Mouse (Mus musculus): Measurements from ENCODE around the gene Gm438.
"Not testable (repeated sequence)": the region's sequence is repeated elsewhere in the genome, so short reads cannot be mapped to it uniquely, and the experiment has no call there.

Gm438 gene

DNA sequence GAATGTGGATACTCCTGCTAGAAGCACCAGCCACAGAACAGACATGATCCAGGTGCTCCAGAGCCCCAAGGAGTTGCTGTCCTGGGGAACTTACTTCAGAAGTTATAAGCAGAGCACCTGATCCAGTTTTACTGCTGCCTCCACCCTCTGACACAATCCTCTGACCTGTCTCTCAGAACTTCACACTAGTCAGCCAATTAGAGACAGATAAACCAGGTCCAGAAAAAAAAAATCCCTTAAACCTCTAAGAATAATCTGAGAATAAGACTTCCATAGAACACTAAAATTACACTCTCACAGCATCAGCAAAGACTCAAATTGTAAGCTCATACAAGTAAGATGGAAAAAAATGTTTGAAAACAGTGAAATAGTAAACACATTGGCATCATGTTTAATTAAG is at the start of gene Gm438:
TSS of gene Gm438 (minus strand) at position 101 of the 400 bp plus-strand sequence.
- DNase-seq (ENCODE audit: low read depth, low spot score) = no peak

- DNase-seq (ENCODE audit: low read depth, low spot score) = no peak
Observed at GRCm38 (mm10) chr4:144824706-144825105, 38.3 kb upstream of the Gm438 start.

DNA sequence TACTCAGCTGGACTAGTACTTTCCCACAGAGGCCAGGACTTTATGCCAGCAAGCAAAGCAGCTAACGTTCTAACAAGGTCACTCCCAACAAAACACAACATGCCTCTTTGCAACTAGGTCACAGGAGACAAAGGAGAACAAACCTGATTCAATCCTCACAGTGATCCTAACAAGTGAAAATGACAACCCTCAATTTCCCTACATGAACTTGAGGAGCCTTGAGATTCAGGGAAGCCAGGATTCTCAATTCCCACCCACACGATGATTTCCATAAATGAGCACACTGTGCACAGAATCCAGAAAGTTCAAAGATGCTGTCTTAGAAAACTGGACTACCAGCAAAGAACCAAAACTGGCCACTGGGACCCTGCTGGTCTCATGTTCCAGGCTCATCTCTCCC is 37.6 kb upstream of the Gm438 start:
- no peak for DNase-seq (ENCODE audit: low read depth, low spot score)

GRCm38 (mm10) chr4:144807135-144807534 is 20.8 kb upstream of the Gm438 start:
- DNase-seq (ENCODE audit: low read depth, low spot score) = not testable (repeated sequence)

GRCm38 (mm10) chr4:144803633-144804032 is 17.2 kb upstream of the Gm438 start:
- DNase-seq (ENCODE audit: low read depth, low spot score) = no peak

DNA sequence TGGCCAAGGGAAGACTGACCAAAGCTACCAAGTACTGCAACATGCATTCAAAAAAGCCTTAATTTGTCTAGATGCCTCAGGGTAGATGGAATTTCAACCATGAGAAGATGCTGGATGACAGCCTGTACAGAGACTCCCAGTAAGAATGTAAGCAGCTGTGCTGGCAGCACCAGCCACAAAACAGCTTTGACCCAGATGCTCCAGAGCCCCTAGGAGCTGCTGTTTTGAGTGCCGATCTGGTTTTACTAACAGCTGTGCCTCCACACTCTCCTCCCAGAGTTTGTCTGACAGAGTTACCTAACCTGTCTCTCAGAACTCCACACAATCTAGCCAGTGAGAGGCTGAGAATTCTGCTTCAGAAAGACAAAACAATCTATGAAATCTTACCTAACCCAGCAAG is 3.8 kb upstream of the Gm438 start:
- DNase-seq (ENCODE audit: low read depth, low spot score) = no peak

DNA sequence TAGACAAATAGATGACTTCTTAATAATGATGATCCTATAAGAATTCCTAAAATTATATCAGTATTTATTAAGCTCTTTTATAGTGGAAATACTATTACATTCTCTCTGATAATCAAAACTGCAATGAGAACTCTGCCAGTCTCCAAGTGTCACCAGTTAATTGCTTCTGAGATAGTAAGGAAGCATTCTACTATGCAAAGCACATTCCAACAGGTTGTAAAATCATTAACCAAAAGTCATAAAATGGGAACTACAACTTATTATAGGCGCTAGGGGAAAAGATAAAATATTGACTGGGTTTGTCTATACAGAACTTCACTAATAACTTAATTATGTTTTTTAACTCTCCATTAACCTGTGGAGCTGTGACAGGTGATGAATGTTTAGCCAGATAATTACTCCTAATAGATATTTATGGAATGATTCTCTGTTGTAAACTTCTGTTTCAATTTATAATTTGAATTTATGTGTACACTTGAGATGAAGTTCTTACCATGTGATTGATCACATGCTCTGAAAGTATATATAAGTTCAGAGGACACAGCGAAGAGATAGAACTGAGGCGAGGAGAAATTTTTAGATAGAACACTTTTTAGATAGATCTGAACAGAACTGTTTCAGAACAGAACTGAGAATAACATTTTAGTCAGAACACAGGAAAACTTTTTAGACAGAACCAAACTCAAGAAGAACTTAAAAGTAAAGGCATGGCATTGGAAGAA is 3.7 kb downstream of the Gm438 start:
- DNase-seq (ENCODE audit: low read depth, low spot score) = no peak

- no peak for DNase-seq (ENCODE audit: low read depth, low spot score)
Observed at GRCm38 (mm10) chr4:144765722-144766121, 20.7 kb downstream of the Gm438 start.

DNA sequence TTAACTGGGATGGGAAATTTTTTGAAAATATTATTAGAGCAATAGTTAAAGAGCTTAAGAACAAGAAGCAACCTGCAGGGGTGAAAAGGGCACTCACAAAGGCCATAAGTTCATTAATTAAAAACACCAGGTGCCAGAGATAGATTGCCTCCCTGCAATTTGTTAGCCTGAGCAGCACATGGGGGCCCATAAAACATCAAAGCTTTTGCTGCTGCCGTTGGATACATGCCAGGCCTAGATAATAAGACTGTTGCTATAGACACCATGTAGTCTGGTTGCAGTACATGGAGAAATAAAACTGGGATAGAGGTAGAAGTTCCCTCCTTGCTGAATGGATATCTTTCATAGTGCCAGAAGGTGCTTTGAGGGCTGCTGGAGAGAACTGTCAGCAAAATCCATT is 37.2 kb downstream of the Gm438 start:
- DNase-seq (ENCODE audit: low read depth, low spot score) = no peak

All from retina, adult 2 months (tissue).